Mouse (Mus musculus): Measurements from ENCODE around the gene Ap1m2.
"Not testable (repeated sequence)": the region's sequence is repeated elsewhere in the genome, so short reads cannot be mapped to it uniquely, and the experiment has no call there.

Ap1m2 gene

GRCm38 (mm10) chr9:21289337-21289671 is 22.8 kb downstream of the Ap1m2 start:
- DNase-seq (ENCODE audit: low read depth, low spot score): no peak

GRCm38 (mm10) chr9:21288404-21289336 is 23.5 kb downstream of the Ap1m2 start:
- no peak for DNase-seq (ENCODE audit: low read depth, low spot score)

- peak; percentile 95 for DNase-seq (ENCODE audit: low read depth, low spot score)
Observed at GRCm38 (mm10) chr9:21287571-21288402, 24.4 kb downstream of the Ap1m2 start, which contains the start of gene Kri1. Kri1 (minus strand) TSS chr9:21287969.

GRCm38 (mm10) chr9:21286753-21287152 is 25.4 kb downstream of the Ap1m2 start:
- DNase-seq (ENCODE audit: low read depth, low spot score): no peak

- no peak for DNase-seq (ENCODE audit: low read depth, low spot score)
Observed at GRCm38 (mm10) chr9:21283994-21284393, 28.1 kb downstream of the Ap1m2 start.

GRCm38 (mm10) chr9:21283591-21283990 is 28.5 kb downstream of the Ap1m2 start:
- no peak for DNase-seq (ENCODE audit: low read depth, low spot score)

- no peak for DNase-seq (ENCODE audit: low read depth, low spot score)
Observed at GRCm38 (mm10) chr9:21277776-21278175, 34.4 kb downstream of the Ap1m2 start.

- DNase-seq (ENCODE audit: low read depth, low spot score): no peak
Observed at GRCm38 (mm10) chr9:21276307-21276706, 35.8 kb downstream of the Ap1m2 start.

GRCm38 (mm10) chr9:21275727-21276126 is 36.4 kb downstream of the Ap1m2 start:
- DNase-seq (ENCODE audit: low read depth, low spot score): no peak

GRCm38 (mm10) chr9:21275013-21275710 is 37.0 kb downstream of the Ap1m2 start:
- no peak for DNase-seq (ENCODE audit: low read depth, low spot score)

- DNase-seq (ENCODE audit: low read depth, low spot score): no peak
Observed at GRCm38 (mm10) chr9:21274336-21274735, 37.8 kb downstream of the Ap1m2 start.

GRCm38 (mm10) chr9:21273520-21274228 is 38.5 kb downstream of the Ap1m2 start:
- no peak for DNase-seq (ENCODE audit: low read depth, low spot score)

GRCm38 (mm10) chr9:21273094-21273493 is 39.0 kb downstream of the Ap1m2 start:
- no peak for DNase-seq (ENCODE audit: low read depth, low spot score)

- DNase-seq (ENCODE audit: low read depth, low spot score): no peak
Observed at GRCm38 (mm10) chr9:21272391-21272790, 39.7 kb downstream of the Ap1m2 start.

GRCm38 (mm10) chr9:21269590-21269989 is 42.5 kb downstream of the Ap1m2 start:
- not testable (repeated sequence) for DNase-seq (ENCODE audit: low read depth, low spot score)

- no peak for DNase-seq (ENCODE audit: low read depth, low spot score)
Observed at GRCm38 (mm10) chr9:21268305-21268704, 43.8 kb downstream of the Ap1m2 start.

GRCm38 (mm10) chr9:21266889-21267288 is 45.2 kb downstream of the Ap1m2 start:
- DNase-seq (ENCODE audit: low read depth, low spot score): no peak

- no peak for DNase-seq (ENCODE audit: low read depth, low spot score)
Observed at GRCm38 (mm10) chr9:21265611-21266010, 46.5 kb downstream of the Ap1m2 start.

- peak; percentile 99 for DNase-seq (ENCODE audit: low read depth, low spot score)
Observed at GRCm38 (mm10) chr9:21265000-21265561, 47.1 kb downstream of the Ap1m2 start, which contains the start of gene Atg4d. Atg4d (plus strand) TSS chr9:21265293.

GRCm38 (mm10) chr9:21264272-21264999 is 47.7 kb downstream of the Ap1m2 start:
- DNase-seq (ENCODE audit: low read depth, low spot score): no peak

Data from embryo, embryonic 11.5 days (tissue).